Mouse (Mus musculus) heart, embryonic 11.5 days (tissue): Measurements from ENCODE around the gene Ubap1l. TPM values are rescaled to one million over a fixed set of nuclear protein-coding genes. Genes with fewer than 3 reads are reported as not detected.
"Not testable (repeated sequence)": the region's sequence is repeated elsewhere in the genome, so short reads cannot be mapped to it uniquely, and the experiment has no call there.

ENCODE experiments used
- ATAC-seq: fragments of 200-750 bp; cut with Nextera tagmentation; replicated peaks from 2 replicates; pipeline ENCODE4 v1.8.0; 2017; ENCODE audit warnings: moderate library complexity; ENCODE audit not compliant: insufficient number of reproducible peaks, low FRiP score, low TSS enrichment
- H3K27ac ChIP-seq: fragments of 300-500 bp; sonication (generic); 2 replicates; pipeline ENCODE4 v1.5.1; 2014; ENCODE audit warnings: mild to moderate bottlenecking, low read depth, low read length
- H3K27me3 ChIP-seq: fragments of 300-500 bp; sonication (generic); 2 replicates; pipeline ENCODE4 v1.6.1; 2014; ENCODE audit warnings: mild to moderate bottlenecking, low read length, mixed read lengths; ENCODE audit not compliant: control insufficient read depth, insufficient read depth
- H3K36me3 ChIP-seq: fragments of 300-500 bp; sonication (generic); 2 replicates; pipeline ENCODE4 v1.6.1; 2014; ENCODE audit warnings: mild to moderate bottlenecking, low read length, moderate library complexity, mixed read lengths; ENCODE audit not compliant: control insufficient read depth, insufficient read depth
- H3K4me1 ChIP-seq: fragments of 300-500 bp; sonication (generic); 2 replicates; pipeline ENCODE4 v1.6.1; 2014; ENCODE audit warnings: low read length; ENCODE audit not compliant: control insufficient read depth, insufficient read depth
- H3K4me2 ChIP-seq: fragments of 300-500 bp; sonication (generic); 2 replicates; pipeline ENCODE4 v1.6.1; 2014; ENCODE audit warnings: mild to moderate bottlenecking, moderate library complexity
- H3K4me3 ChIP-seq: fragments of 300-500 bp; sonication (generic); 2 replicates; pipeline ENCODE4 v1.5.1; 2014; ENCODE audit warnings: low read depth, low read length
- H3K9ac ChIP-seq: fragments of 300-500 bp; sonication (generic); 2 replicates; pipeline ENCODE4 v1.6.1; 2014; ENCODE audit warnings: mild to moderate bottlenecking, low read depth, low read length, moderate library complexity
- H3K9me3 ChIP-seq: fragments of 300-500 bp; sonication (generic); replicated peaks from 2 replicates; pipeline ENCODE4 v1.6.1; 2016; ENCODE audit warnings: low read length; ENCODE audit not compliant: control insufficient read depth
- WGBS: fragments of 180-500 bp; shearing (Covaris S2); extraction: QIAGEN DNeasy Blood & Tissue Kit; methylation state at CpG from one replicate; pipeline ENCODE4 v1.1.7; 2014; ENCODE audit not compliant: insufficient replicate concordance; 5-methylcytosine and 5-hydroxymethylcytosine counted together
- polyA plus RNA-seq: library from polyadenylated mRNA; unstranded; fragments of >200 nt; fragmentation: Nextera tagmentation; extraction: Ambion mirVana; gene quantifications from 2 replicates; pipeline ENCODE4 v1.2.1, GENCODE M21; 2014

Gene Ubap1l
- polyA plus RNA-seq, 1 experiment from 2014 or later, result 0.73 TPM

DNA sequence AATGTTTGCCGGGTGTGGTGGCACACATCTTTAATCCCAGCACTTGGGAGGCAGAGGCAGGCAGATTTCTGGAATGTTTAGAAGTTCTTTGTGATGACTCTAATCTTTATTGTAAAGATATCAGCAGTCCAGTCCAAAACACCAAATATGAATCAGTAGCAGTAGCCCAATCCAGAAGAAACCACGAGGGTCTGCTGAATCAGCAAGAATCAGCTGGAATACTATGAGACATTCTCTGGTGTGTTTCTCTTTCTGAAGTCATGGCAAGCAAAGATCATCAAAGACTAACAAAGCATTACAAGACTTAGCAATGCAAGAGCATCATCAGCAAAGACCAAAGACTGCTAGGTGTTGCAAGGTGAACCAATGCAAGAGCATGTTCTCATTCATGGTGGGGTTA lies 20.4 kb upstream of the Ubap1l start:
- Histone ChIP-seq H3K36me3 (no peaks in the 10 kb centered on the region), H3K4me1 (no peaks in the 10 kb centered on the region), H3K27ac (no peak overlapping the region), H3K27me3 (no peaks in the 10 kb centered on the region), H3K4me2 (no peak overlapping the region), H3K4me3 (no peak overlapping the region), H3K9me3 (no peaks in the 10 kb centered on the region), H3K9ac (no peak overlapping the region)
- WGBS, result 78% methylated on average over 2 of the region's 2 CpGs
- ATAC-seq, result no peak

DNA sequence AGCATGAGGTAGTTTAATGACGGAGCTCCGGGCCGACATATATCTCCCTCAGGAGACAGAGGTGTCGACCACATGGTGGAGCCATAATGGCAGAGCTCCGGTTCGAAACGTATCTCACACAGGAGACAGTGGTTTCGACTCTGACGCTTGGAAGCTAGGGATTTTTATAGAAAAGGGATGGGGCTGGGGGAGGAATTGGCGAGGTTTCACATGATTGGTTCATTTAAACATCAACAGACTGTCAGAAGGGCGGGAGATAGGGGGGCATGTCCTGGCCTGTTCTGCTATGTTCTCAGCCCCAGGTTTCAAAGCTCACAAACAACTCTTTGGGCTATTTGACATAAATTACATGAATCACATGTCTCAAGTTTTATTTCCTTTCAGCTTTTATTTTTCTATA lies 15.4 kb upstream of the Ubap1l start:
- H3K4me3 ChIP-seq, result peak overlapping the region; percentile 96
- ATAC-seq, H3K9me3 ChIP-seq, H3K27me3 ChIP-seq, H3K4me1 ChIP-seq, H3K36me3 ChIP-seq: not testable (repeated sequence)
- 70% methylated on average over 11 of the region's 11 CpGs for WGBS
- H3K4me2 ChIP-seq, result peak overlapping the region; percentile 90
- H3K27ac ChIP-seq, result peak overlapping the region; percentile 98
- peak overlapping the region; percentile 97 for H3K9ac ChIP-seq

DNA sequence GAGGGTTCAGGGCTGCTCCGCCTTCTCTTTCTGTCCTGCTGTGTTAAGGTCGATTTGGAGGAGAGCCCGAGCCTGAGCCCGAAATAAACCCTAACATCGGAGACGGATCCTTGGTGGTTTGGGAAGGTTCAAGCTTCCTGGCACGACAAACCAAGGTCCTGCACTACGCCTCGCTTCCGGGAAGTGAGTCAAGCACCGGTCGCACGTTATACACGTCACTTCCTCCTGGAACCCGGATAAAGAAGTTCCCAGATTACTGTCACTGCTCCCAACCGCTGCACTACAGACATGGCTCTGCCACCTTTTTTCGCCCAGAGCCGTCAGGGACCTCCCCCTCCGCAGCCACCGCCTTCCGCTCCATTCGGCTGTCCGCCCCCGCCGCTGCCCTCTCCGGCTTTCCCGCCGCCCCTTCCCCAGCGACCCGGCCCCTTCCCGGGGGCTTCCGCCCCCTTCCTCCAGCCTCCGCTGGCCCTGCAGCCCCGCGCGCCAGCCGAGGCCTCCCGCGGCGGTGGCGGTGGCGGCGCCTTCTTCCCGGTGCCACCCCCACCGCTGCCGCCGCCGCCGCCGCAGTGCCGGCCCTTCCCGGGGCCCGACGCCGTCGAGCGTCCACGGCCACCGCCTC lies 14.9 kb upstream of the Ubap1l start, which contains the start of gene Pdcd7:
Pdcd7 (plus strand) TSS at position 251 of the 622 bp plus-strand sequence.
- peak within 1 kb of the TSS; percentile 96 for H3K4me3 ChIP-seq
- H3K27me3 ChIP-seq, result no peaks in the 10 kb centered on the region
- no peaks in the 10 kb centered on the region for H3K9me3 ChIP-seq
- H3K4me2 ChIP-seq, result peak within 1 kb of the TSS; percentile 90
- under 1% methylated on average over 55 of the region's 59 CpGs for WGBS
- peak within 1 kb of the TSS; percentile 98 for H3K27ac ChIP-seq
- ATAC-seq, result peak; percentile 86
- H3K36me3 ChIP-seq, result no peaks in the 10 kb centered on the region
- H3K4me1 ChIP-seq, result peaks cover 8% of the 10 kb centered on the region
- peak within 1 kb of the TSS; percentile 97 for H3K9ac ChIP-seq

DNA sequence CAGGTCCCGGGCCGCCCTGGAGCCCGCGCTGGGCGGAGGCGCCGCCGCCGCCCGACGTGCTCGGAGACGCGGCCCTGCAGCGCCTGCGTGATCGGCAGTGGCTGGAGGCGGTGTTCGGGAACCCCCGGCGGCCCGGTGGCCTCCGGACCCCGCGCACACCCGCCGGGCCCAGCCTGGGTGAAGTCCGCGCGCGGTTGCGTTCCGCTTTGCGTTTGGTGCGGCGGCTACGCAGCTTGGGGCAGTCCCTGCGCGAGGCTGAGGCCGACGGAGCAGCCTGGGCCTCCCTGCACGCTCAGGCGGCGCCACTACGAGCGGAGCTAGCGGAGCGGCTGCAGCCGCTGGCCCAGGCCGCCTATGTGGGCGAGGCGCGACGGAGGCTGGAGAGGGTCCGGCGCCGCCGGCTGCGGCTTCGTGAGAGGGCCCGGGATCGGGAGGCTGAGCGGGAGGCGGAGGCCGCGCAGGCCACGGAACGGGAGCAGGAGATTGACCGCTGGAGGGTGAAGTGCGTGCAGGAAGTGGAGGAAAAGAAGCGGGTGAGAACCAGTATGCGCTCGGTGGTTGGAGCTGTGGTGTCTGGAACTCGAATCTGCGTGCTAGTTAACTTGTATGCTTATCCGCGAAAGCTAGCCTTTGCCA lies 14.2 kb upstream of the Ubap1l start:
- H3K4me1 ChIP-seq, result peaks cover 8% of the 10 kb centered on the region
- H3K27me3 ChIP-seq, result no peaks in the 10 kb centered on the region
- H3K9ac ChIP-seq, result peak overlapping the region; percentile 97
- ATAC-seq, result peak; percentile 67
- WGBS, result under 1% methylated on average over 77 of the region's 77 CpGs
- peak overlapping the region; percentile 98 for H3K27ac ChIP-seq
- H3K36me3 ChIP-seq, result no peaks in the 10 kb centered on the region
- peak overlapping the region; percentile 96 for H3K4me3 ChIP-seq
- no peaks in the 10 kb centered on the region for H3K9me3 ChIP-seq
- peak overlapping the region; percentile 90 for H3K4me2 ChIP-seq

DNA sequence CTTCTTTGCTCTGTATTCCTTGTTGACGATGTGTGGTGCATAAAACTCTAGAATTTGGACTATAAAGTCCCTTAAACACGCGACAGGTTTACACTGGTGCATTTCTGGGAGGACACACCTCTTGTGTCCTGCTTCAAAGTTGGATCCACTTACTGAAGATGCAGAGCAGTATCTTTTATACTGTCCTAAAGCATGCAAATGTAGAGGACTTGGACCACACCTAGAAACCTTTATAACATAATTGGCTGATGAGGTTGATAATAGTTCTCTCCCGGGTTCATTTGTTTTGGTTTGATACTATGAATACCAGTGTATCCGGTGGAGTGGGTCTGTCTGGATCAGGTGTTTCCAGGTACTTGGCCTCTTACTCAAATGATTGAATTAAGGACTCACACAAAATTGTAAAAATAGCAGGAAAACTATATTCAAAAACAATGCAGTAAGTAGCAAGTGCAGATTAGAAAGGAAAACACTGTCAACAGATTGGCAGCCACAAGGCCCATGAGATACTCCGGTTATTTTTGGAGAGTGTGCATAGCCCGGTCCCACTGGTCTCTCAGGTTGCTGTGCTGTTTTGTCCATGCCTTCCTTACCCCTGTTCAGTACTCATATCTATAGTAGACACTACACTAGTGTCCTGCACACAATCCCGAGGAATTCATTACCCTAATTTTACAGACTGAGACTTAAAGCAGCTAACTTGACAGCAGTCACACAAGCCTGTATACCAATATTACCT lies 13.6 kb upstream of the Ubap1l start:
- H3K9ac ChIP-seq, result peak overlapping the region; percentile 97
- H3K27me3 ChIP-seq, result no peaks in the 10 kb centered on the region
- H3K36me3 ChIP-seq, result no peaks in the 10 kb centered on the region
- H3K4me2 ChIP-seq, result peak overlapping the region; percentile 90
- 38% methylated on average over 8 of the region's 8 CpGs for WGBS
- H3K9me3 ChIP-seq, result no peaks in the 10 kb centered on the region
- H3K4me3 ChIP-seq, result peak overlapping the region; percentile 96
- peak overlapping the region; percentile 98 for H3K27ac ChIP-seq
- H3K4me1 ChIP-seq, result peaks cover 8% of the 10 kb centered on the region
- no peak for ATAC-seq

DNA sequence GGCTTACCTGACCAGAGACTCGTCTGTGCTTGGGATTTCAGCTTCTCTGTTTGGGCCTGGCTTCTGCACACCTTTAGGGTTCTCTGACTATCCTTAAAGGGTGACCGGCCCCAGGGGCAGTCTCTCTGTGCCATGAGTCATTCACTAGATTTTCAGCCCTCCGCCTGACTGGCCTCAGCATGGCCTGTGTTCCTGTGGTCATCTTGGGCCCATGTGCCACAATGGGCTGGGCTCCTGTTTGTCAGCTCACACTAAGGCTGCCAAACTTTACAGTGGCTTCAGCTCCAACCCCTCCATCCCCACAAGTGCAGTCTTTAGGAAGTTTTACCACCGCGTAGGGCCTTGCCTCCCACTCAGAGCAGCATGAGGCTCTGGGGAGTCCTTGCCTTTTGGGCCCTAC lies 7.6 kb upstream of the Ubap1l start:
- WGBS, result 85% methylated on average over 5 of the region's 5 CpGs
- Histone ChIP-seq H3K4me3 (no peak overlapping the region), H3K9me3 (no peaks in the 10 kb centered on the region), H3K4me2 (no peak overlapping the region), H3K4me1 (no peaks in the 10 kb centered on the region), H3K27me3 (no peaks in the 10 kb centered on the region), H3K9ac (no peak overlapping the region), H3K27ac (no peak overlapping the region), H3K36me3 (peaks cover 13% of the 10 kb centered on the region)
- no peak for ATAC-seq

DNA sequence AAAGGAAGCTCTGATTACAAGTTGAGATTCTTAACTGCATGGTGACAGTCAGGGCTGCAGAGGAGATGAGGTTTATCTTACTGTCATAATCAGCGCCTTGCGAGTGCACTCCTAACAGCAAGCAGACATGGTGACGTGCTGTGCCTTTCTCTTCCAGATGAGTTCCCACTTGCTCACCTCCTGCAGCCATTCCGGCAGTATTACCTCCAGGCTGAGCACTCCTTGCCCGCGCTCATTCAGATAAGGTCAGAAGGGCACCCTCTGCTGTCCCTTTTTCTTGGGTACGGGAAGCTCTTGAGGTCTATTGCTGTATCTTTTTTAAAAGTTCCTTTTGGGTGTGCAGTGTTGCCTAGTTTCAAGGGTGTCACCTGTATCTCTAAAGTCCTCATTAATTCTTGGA lies 4.3 kb upstream of the Ubap1l start:
- H3K36me3 ChIP-seq, result peaks cover 23% of the 10 kb centered on the region
- peaks cover 5% of the 10 kb centered on the region; the same call in 1 of the 2 replicates for H3K4me1 ChIP-seq
- H3K27ac ChIP-seq, result no peak overlapping the region
- H3K9ac ChIP-seq, result no peak overlapping the region
- no peak overlapping the region for H3K4me2 ChIP-seq
- H3K27me3 ChIP-seq, result no peaks in the 10 kb centered on the region
- no peak for ATAC-seq
- H3K4me3 ChIP-seq, result no peak overlapping the region
- H3K9me3 ChIP-seq, result no peaks in the 10 kb centered on the region
- WGBS, result 80% methylated on average over 7 of the region's 7 CpGs

DNA sequence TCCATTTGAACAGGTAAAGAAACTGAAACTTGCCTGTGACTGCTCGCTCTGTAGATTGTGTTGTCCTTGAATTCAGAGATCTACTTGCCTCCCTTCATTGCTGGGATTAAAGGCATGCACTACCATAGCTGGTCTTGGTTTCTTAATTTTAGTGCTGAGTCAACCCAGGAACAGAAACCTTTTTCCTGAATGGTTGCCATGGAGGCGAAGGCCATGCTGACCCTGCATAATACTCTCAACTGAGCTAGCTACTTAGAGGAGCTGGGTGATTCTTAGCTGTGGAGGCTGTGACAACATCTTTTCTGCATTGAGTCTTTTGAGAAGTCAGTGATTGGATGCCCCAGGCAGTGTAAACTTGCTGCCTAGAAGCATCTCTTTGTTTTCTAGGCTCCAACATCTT lies 3.9 kb upstream of the Ubap1l start:
- 92% methylated on average over 2 of the region's 2 CpGs for WGBS
- Histone ChIP-seq H3K9me3 (no peaks in the 10 kb centered on the region), H3K36me3 (peaks cover 23% of the 10 kb centered on the region), H3K4me1 (peaks cover 5% of the 10 kb centered on the region; the same call in 1 of the 2 replicates), H3K27me3 (no peaks in the 10 kb centered on the region), H3K9ac (no peak overlapping the region), H3K4me2 (no peak overlapping the region), H3K4me3 (no peak overlapping the region), H3K27ac (no peak overlapping the region)
- ATAC-seq, result no peak
